Mouse (Mus musculus): ENCODE results near the gene Arhgap25. TPM values are rescaled to one million over a fixed set of nuclear protein-coding genes. Genes with fewer than 3 reads are reported as not detected.

Gene Arhgap25
- total and polyA plus RNA-seq, 3 experiments, result 3.4 to 5.2 TPM; not detected in 1

DNA sequence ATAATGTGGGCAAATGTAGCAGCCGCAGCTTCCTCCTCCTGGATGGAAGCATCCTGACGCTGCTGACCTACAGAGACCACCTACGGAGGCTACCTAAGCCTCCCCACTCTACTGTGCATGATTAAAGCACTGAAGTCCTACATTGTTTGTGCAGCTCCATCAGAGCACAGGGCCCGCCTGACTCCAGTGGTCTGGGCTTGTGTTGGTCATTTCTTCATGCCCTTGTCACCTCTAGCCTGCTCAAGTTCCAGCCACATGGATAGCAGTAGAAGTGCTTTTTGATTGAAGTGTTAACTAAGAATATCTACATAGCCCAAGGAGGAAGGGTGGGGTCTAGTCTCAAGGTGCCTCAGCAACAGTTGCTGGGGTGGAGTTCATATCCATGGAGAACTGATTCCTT, 31.3 kb upstream of the Arhgap25 start:
- no peak overlapping the region for H3K9ac ChIP-seq (ENCODE audit: control insufficient read depth, low read depth, low read length, poor library complexity, severe bottlenecking)
- DNase-seq (ENCODE audit: low read depth, low spot score), result no peak
- no peaks in the 10 kb centered on the region; a peak in 1 of 4 replicates for H3K36me3 ChIP-seq (ENCODE audit: control insufficient read depth in 1 of 2, insufficient read depth in 2 of 2, low read length in 2 of 2)
- H3K27ac ChIP-seq (ENCODE audit: control insufficient read depth, low read depth, low read length), result no peak overlapping the region
- H3K4me3 ChIP-seq (ENCODE audit: control insufficient read depth in 1 of 2, insufficient read depth in 1 of 2, low read depth in 2 of 2, low read length in 2 of 2), result no peak overlapping the region
- TF ChIP-seq RAD21 (IDR thresholded peaks at IDR 0.05; ENCODE audit: low read depth, low read length), result no peak
- TF ChIP-seq POLR2AphosphoS2 (IDR thresholded peaks at IDR 0.05; ENCODE audit: low read length), result no peak
- TF ChIP-seq MYC (IDR thresholded peaks at IDR 0.05; ENCODE audit: low read depth, low read length), result no peak
- no peak for TF ChIP-seq ZKSCAN1 (IDR thresholded peaks at IDR 0.05; ENCODE audit: low read depth, low read length)
- no peak for TF ChIP-seq JUND (IDR thresholded peaks at IDR 0.05; ENCODE audit: low read depth, low read length)
- no peak for TF ChIP-seq BHLHE40 (IDR thresholded peaks at IDR 0.05; ENCODE audit: borderline replicate concordance, low read depth, low read length)
- no peak for TF ChIP-seq TAL1 (IDR thresholded peaks at IDR 0.05; ENCODE audit: low read length)
- no peak for TF ChIP-seq EP300 (IDR thresholded peaks at IDR 0.05; ENCODE audit: low read depth in 1 of 2, low read length in 2 of 2)
- TF ChIP-seq ELF1 (IDR thresholded peaks at IDR 0.05; ENCODE audit: low read depth, low read length), result no peak
- no peak for TF ChIP-seq ZC3H11A (IDR thresholded peaks at IDR 0.05; ENCODE audit: low read depth, low read length)
- TF ChIP-seq POLR2A (IDR thresholded peaks at IDR 0.05; ENCODE audit: control insufficient read depth in 1 of 2, insufficient read depth in 1 of 2, low read depth in 1 of 2, low read length in 2 of 2, poor library complexity in 1 of 2), result no peak
- H3K4me1 ChIP-seq (ENCODE audit: control insufficient read depth in 1 of 2, insufficient read depth in 2 of 2, low read length in 2 of 2), result no peaks in the 10 kb centered on the region
- H3K9me3 ChIP-seq (replicated peaks; ENCODE audit: insufficient read depth, low read length), result no peaks in the 10 kb centered on the region
- no peaks in the 10 kb centered on the region for H3K79me2 ChIP-seq (ENCODE audit: control insufficient read depth, insufficient read depth, low read length, poor library complexity)
- peaks cover 12 to 28% of the 10 kb centered on the region in 2 experiments for H3K27me3 ChIP-seq (ENCODE audit: control insufficient read depth in 1 of 2, insufficient read depth in 2 of 2, low read length in 2 of 2)

DNA sequence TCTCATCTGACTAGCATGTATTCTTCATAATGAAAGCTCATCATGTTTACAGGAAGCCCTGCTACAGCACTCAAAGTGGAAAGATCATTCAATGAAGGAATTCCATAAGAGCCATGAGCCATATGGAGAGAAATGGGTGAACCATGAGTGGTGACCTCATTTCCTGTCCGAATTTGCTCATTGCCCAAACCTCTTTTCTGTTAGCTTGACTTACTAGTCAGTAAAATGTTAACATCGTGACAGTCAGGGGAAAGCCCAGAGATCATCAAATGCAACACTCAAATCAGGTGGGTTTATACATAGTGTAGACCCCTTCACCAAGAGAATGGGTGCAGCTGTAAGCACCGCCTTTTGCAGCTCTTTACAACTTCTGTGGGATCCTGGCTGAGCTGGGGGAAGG, 20.7 kb upstream of the Arhgap25 start:
- peaks cover 6 to 13% of the 10 kb centered on the region in 2 experiments for H3K27me3 ChIP-seq (ENCODE audit: control insufficient read depth in 1 of 2, insufficient read depth in 2 of 2, low read length in 2 of 2)
- no peaks in the 10 kb centered on the region for H3K36me3 ChIP-seq (ENCODE audit: control insufficient read depth in 1 of 2, insufficient read depth in 2 of 2, low read length in 2 of 2)
- DNase-seq (ENCODE audit: low read depth, low spot score), result no peak
- no peak overlapping the region for H3K9ac ChIP-seq (ENCODE audit: control insufficient read depth, low read depth, low read length, poor library complexity, severe bottlenecking)
- no peaks in the 10 kb centered on the region for H3K4me1 ChIP-seq (ENCODE audit: control insufficient read depth in 1 of 2, insufficient read depth in 2 of 2, low read length in 2 of 2)
- H3K27ac ChIP-seq (ENCODE audit: control insufficient read depth, low read depth, low read length), result no peak overlapping the region
- no peaks in the 10 kb centered on the region for H3K9me3 ChIP-seq (replicated peaks; ENCODE audit: insufficient read depth, low read length)
- H3K79me2 ChIP-seq (ENCODE audit: control insufficient read depth, insufficient read depth, low read length, poor library complexity), result no peaks in the 10 kb centered on the region
- no peak for TF ChIP-seq ZMIZ1 (IDR thresholded peaks at IDR 0.05; ENCODE audit: low read depth, low read length)
- TF ChIP-seq MEF2A (IDR thresholded peaks at IDR 0.05; ENCODE audit: extremely low read depth, insufficient replicate concordance, low read depth, low read length, poor library complexity, severe bottlenecking), result no peak
- no peak for TF ChIP-seq UBTF (IDR thresholded peaks at IDR 0.05; ENCODE audit: borderline replicate concordance, insufficient read depth, low read depth, low read length)
- TF ChIP-seq POLR2A (IDR thresholded peaks at IDR 0.05; ENCODE audit: control insufficient read depth in 1 of 2, insufficient read depth in 1 of 2, low read depth in 1 of 2, low read length in 2 of 2, poor library complexity in 1 of 2), result no peak
- TF ChIP-seq NELFE (IDR thresholded peaks at IDR 0.05; ENCODE audit: low read depth, low read length), result no peak
- TF ChIP-seq SIN3A (IDR thresholded peaks at IDR 0.05; ENCODE audit: low read length), result no peak
- no peak for TF ChIP-seq MAFK (IDR thresholded peaks at IDR 0.05; ENCODE audit: borderline replicate concordance, low read depth, low read length)
- no peak for TF ChIP-seq ZC3H11A (IDR thresholded peaks at IDR 0.05; ENCODE audit: low read depth, low read length)
- no peak for TF ChIP-seq MYC (IDR thresholded peaks at IDR 0.05; ENCODE audit: low read depth, low read length)
- TF ChIP-seq MAX (IDR thresholded peaks at IDR 0.05; ENCODE audit: low read length), result no peak
- TF ChIP-seq RAD21 (IDR thresholded peaks at IDR 0.05; ENCODE audit: low read depth, low read length), result no peak
- no peak for TF ChIP-seq KAT2A (conservative IDR thresholded peaks at IDR 0.05; ENCODE audit: low read depth, low read length)
- no peak for TF ChIP-seq USF1 (IDR thresholded peaks at IDR 0.05; ENCODE audit: low read depth, low read length)
- no peak for TF ChIP-seq POLR2AphosphoS5 (IDR thresholded peaks at IDR 0.05; ENCODE audit: borderline replicate concordance, low read depth, low read length)
- no peak for TF ChIP-seq USF2 (IDR thresholded peaks at IDR 0.05; ENCODE audit: borderline replicate concordance in 1 of 2, insufficient read depth in 1 of 2, low read depth in 1 of 2, low read length in 2 of 2)
- no peak for TF ChIP-seq BHLHE40 (IDR thresholded peaks at IDR 0.05; ENCODE audit: borderline replicate concordance, low read depth, low read length)
- TF ChIP-seq CTCF (IDR thresholded peaks at IDR 0.05 in 2 of 3, conservative IDR thresholded peaks at IDR 0.05 in 1 of 3; ENCODE audit: control insufficient read depth in 1 of 3, insufficient read depth in 1 of 3, low read depth in 2 of 3, low read length in 3 of 3, poor library complexity in 1 of 3, severe bottlenecking in 1 of 3), result no peak
- no peak for TF ChIP-seq CHD2 (IDR thresholded peaks at IDR 0.05; ENCODE audit: low read length)
- no peak for TF ChIP-seq JUND (IDR thresholded peaks at IDR 0.05; ENCODE audit: low read depth, low read length)
- H3K4me3 ChIP-seq (ENCODE audit: control insufficient read depth in 1 of 2, insufficient read depth in 1 of 2, low read depth in 2 of 2, low read length in 2 of 2), result no peak overlapping the region

Measured in MEL (cell line).